Mouse (Mus musculus) ovary, adult 10 weeks (tissue): Measurements from ENCODE around the gene Ice2. TPM values are rescaled to one million over a fixed set of nuclear protein-coding genes. Genes with fewer than 3 reads are reported as not detected.

Experiments used
- polyA plus RNA-seq: library from polyadenylated mRNA; stranded (reverse); fragments of 350-450 nt; fragmentation: Illumina TruSeq; extraction: RNeasy Lipid Tissue Mini Kit (QIAGEN cat#74804); gene quantifications from one replicate; pipeline ENCODE4 v1.2.3, GENCODE M21; 2014

The Ice2 gene
- polyA plus RNA-seq, result 54.4 TPM

GRCm38 (mm10) chr9:69397760-69398452 lies at the start of gene Ice2:
Gene Ice2, plus strand, starts transcription at chr9:69397906.

GRCm38 (mm10) chr9:69453066-69453900 lies 55.6 kb downstream of the Ice2 start, which contains the start of gene Anxa2:
Gene Anxa2, plus strand, starts transcription at chr9:69453620.

Other genes starting within 250 kb of the Ice2 start
- gene Anxa2, start 55.7 kb downstream of the Ice2 start, polyA plus RNA-seq, result 63.7 TPM